Mouse (Mus musculus) heart, postnatal 0 days (tissue): ENCODE measurements at regions not wholly inside any gene's neighbourhood (a gene's known extent, or its start where the extent isn't known, plus 50 kb on each side); places are given as distances from the start of the nearest gene placed in this dataset.

Experiments used
- CTCF ChIP-seq: IDR thresholded peaks from 2 replicates; pipeline ENCODE4 v1.5.1; 2016; ENCODE audit warnings: antibody characterized with exemption, control low read depth, low read depth
- EP300 ChIP-seq: IDR thresholded peaks from 2 replicates; pipeline ENCODE4 v1.6.1; 2016; ENCODE audit warnings: antibody characterized with exemption, low read depth

DNA sequence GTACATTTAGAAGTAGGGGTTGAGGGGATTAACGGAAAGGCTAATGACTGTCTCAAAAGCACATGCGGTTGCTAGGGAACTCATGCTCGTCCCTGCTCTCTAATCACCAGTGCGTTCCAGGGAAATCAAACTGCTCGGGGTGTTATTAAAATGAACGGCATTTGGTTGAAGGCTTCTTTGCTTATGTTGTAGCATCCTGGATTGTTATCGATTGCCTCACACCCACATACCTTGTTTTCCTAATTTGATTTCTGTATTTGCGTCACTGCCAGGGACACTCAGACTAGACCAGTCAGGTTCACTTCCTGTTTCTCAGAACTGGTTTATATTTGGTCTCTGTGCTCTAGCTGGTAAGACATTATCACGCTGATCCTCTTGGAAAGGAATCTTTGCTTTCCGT is 177.0 kb upstream of the Mkln1 start:
- TF ChIP-seq CTCF: no peak
- TF ChIP-seq EP300: no peak
